Mouse (Mus musculus) liver, embryonic 12.5 days (tissue): ENCODE results near the gene Trim34a. TPM values are rescaled to one million over a fixed set of nuclear protein-coding genes. Genes with fewer than 3 reads are reported as not detected.
"Not testable (repeated sequence)": the region's sequence is repeated elsewhere in the genome, so short reads cannot be mapped to it uniquely, and the experiment has no call there.

Experiments
- ATAC-seq: fragments of 200-750 bp; cut with Nextera tagmentation; 2 replicates; pipeline ENCODE4 v1.8.0; 2017; ENCODE audit warnings: moderate number of reproducible peaks, mild to moderate bottlenecking, moderate library complexity
- H3K27ac ChIP-seq: fragments of 300-500 bp; sonication (generic); 2 replicates; pipeline ENCODE4 v1.5.1; 2016; ENCODE audit warnings: mild to moderate bottlenecking
- H3K27me3 ChIP-seq: fragments of 300-500 bp; sonication (generic); replicated peaks from 2 replicates; pipeline ENCODE4 v1.6.1; 2016; ENCODE audit warnings: mild to moderate bottlenecking, moderate library complexity
- H3K36me3 ChIP-seq: fragments of 300-500 bp; sonication (generic); 2 replicates; pipeline ENCODE4 v1.6.1; 2016; ENCODE audit warnings: mild to moderate bottlenecking, moderate library complexity
- H3K4me1 ChIP-seq: fragments of 300-500 bp; sonication (generic); 2 replicates; pipeline ENCODE4 v1.6.1; 2016
- H3K4me2 ChIP-seq: fragments of 300-500 bp; sonication (generic); 2 replicates; pipeline ENCODE4 v1.6.1; 2016; ENCODE audit warnings: mild to moderate bottlenecking, moderate library complexity
- H3K4me3 ChIP-seq: fragments of 300-500 bp; sonication (generic); 2 replicates; pipeline ENCODE4 v1.5.1; 2016; ENCODE audit warnings: mild to moderate bottlenecking, moderate library complexity
- H3K9ac ChIP-seq: fragments of 300-500 bp; sonication (generic); 2 replicates; pipeline ENCODE4 v1.6.1; 2016; ENCODE audit warnings: mild to moderate bottlenecking, moderate library complexity
- H3K9me3 ChIP-seq: fragments of 300-500 bp; sonication (generic); replicated peaks from 2 replicates; pipeline ENCODE4 v1.6.1; 2016; ENCODE audit warnings: mild to moderate bottlenecking, moderate library complexity
- WGBS: fragments of 180-500 bp; shearing (Covaris S2); methylation state at CpG from one replicate; pipeline ENCODE4 v1.1.7; 2016; ENCODE audit not compliant: insufficient replicate concordance; 5-methylcytosine and 5-hydroxymethylcytosine counted together
- polyA plus RNA-seq: library from polyadenylated mRNA; unstranded; fragments of >200 nt; fragmentation: Nextera tagmentation; extraction: Ambion mirVana; gene quantifications from 2 replicates; pipeline ENCODE4 v1.2.1, GENCODE M21; 2016

Gene Trim34a
- polyA plus RNA-seq, 1 experiment from 2014 or later, result 1.7 TPM

DNA sequence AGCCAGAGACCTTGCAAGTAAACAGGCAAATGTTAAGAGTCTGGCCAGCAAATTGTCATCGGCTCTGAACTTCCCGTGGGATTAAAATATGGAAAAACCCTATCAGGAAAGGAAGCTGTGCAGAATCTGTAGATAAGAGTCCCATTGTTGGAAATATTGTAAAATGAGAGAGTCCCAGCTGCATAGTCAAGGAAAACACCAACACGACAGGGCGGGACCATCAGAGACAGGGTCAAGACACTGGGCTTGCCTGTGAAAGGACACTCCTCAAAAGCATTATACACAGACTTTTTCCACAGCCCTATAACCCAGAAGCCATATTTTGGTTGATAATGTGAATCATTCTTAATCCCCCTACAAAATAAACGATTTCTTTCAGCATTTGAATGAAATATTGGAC, 21.1 kb downstream of the Trim34a start:
- not testable (repeated sequence) for H3K4me1 ChIP-seq, H3K27me3 ChIP-seq, ATAC-seq, H3K4me3 ChIP-seq, H3K9ac ChIP-seq, H3K4me2 ChIP-seq, H3K9me3 ChIP-seq, H3K27ac ChIP-seq, H3K36me3 ChIP-seq
- WGBS, result 52% methylated on average over 4 of the region's 5 CpGs

GRCm38 (mm10) chr7:104279361-104279760, 35.1 kb downstream of the Trim34a start:
- not testable (repeated sequence) for H3K4me2 ChIP-seq, ATAC-seq, H3K27ac ChIP-seq, H3K27me3 ChIP-seq, H3K9me3 ChIP-seq, H3K36me3 ChIP-seq, H3K9ac ChIP-seq, H3K4me1 ChIP-seq, H3K4me3 ChIP-seq
- WGBS, result 53% methylated on average over 3 of the region's 3 CpGs

GRCm38 (mm10) chr7:104287576-104288443, 43.6 kb downstream of the Trim34a start, which contains the start of gene Trim5:
Gene Trim5, minus strand, starts transcription at chr7:104288094.
- peak within 1 kb of the TSS; percentile 56 for H3K4me2 ChIP-seq
- not testable (repeated sequence) for H3K9me3 ChIP-seq, H3K27me3 ChIP-seq, H3K36me3 ChIP-seq, H3K27ac ChIP-seq, H3K4me1 ChIP-seq
- H3K4me3 ChIP-seq, result peak within 1 kb of the TSS; percentile 50
- H3K9ac ChIP-seq, result peak within 1 kb of the TSS; percentile 44; the same call in 1 of the 2 replicates
- peak; percentile 98 for ATAC-seq
- 28% methylated on average over 14 of the region's 14 CpGs for WGBS

DNA sequence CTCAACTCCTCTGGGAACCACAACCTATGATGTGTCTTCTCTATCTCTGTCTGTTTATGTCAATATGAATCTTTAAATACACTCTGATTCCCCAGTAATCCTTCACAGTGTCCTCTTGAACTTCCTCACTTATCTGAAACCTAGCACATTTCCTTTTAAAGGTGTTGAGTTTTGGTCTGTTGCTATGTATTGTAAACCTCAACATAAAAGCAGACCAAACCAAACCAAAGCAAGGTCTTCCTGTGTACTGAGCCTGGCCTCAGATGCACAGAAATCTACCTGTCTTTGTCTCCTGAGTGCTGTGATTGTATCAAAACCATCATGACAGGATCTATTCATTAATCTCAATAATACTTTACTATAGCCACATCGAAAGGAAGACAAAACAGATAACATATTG, 46.4 kb downstream of the Trim34a start:
- no peak for ATAC-seq
- no peaks in the 10 kb centered on the region for H3K36me3 ChIP-seq
- H3K27me3 ChIP-seq, result no peaks in the 10 kb centered on the region
- no peak overlapping the region for H3K4me2 ChIP-seq
- 70% methylated on average over 1 of the region's 1 CpGs for WGBS
- H3K9me3 ChIP-seq, result no peaks in the 10 kb centered on the region
- H3K4me1 ChIP-seq, result no peaks in the 10 kb centered on the region
- H3K9ac ChIP-seq, result no peak overlapping the region
- no peak overlapping the region for H3K4me3 ChIP-seq
- H3K27ac ChIP-seq, result no peak overlapping the region

DNA sequence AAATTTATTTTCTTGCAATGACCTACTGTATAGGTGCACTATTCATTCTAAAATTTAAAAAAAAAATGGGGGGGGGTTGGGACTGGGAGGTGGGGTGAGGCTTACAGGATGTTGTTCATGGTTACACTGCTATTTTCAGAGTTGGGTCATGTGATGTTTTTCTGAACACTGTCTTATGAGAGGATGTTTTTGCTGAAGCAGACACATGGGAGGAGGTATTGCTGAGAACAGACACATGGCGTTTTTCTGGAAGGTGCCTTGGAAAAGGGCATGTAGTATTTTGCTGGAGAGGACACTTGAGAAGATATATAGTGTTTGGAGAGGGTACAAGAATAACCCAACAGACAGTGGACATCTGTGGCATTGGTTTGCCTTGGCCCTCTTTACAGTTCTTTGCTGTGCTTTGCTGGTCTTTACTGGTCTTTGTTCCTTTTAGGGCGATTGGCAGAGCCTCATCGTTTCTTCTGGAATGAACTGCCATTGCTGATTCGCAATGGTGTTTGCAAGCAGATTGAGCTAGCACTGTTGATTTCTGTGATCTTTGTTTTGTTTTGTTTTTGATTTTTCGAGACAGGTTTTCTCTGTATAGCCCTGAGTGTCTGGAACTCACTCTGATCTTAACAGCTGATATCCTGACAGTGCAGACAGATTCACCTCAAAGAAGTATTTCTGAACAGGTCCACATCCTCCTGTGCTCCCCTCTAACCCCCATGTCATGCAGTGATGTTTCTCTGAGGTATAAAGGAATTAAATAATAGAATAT, 47.6 kb downstream of the Trim34a start:
- ATAC-seq, result no peak
- Histone ChIP-seq H3K9me3 (no peaks in the 10 kb centered on the region), H3K9ac (no peak overlapping the region), H3K27ac (no peak overlapping the region), H3K4me3 (no peak overlapping the region), H3K4me2 (no peak overlapping the region), H3K36me3 (no peaks in the 10 kb centered on the region), H3K27me3 (no peaks in the 10 kb centered on the region), H3K4me1 (no peaks in the 10 kb centered on the region)
- 62% methylated on average over 5 of the region's 5 CpGs for WGBS

Other genes starting within 250 kb of the Trim34a start
- gene Olfr638, start 245.7 kb upstream of the Trim34a start, polyA plus RNA-seq, result not detected in 2 replicates
- gene Olfr639, start 227.2 kb upstream of the Trim34a start, polyA plus RNA-seq, result not detected in 2 replicates
- not detected in 2 replicates for gene Olfr640, start 218.9 kb upstream of the Trim34a start, polyA plus RNA-seq
- gene Olfr641, start 209.0 kb upstream of the Trim34a start, polyA plus RNA-seq, result not detected in 2 replicates
- gene Olfr642, start 191.8 kb upstream of the Trim34a start, polyA plus RNA-seq, result not detected in 2 replicates
- not detected in 2 replicates for gene 4930516K23Rik, start 183.0 kb upstream of the Trim34a start, polyA plus RNA-seq
- not detected in 2 replicates for gene Olfr644, start 172.6 kb upstream of the Trim34a start, polyA plus RNA-seq
- not detected in 2 replicates for gene Olfr645, start 159.0 kb upstream of the Trim34a start, polyA plus RNA-seq
- not detected in 2 replicates for gene Olfr646, start 139.6 kb upstream of the Trim34a start, polyA plus RNA-seq
- gene Ubqln5, start 114.6 kb upstream of the Trim34a start, polyA plus RNA-seq, result not detected in 2 replicates
- gene Olfr643, start 107.1 kb upstream of the Trim34a start, polyA plus RNA-seq, result not detected in 2 replicates
- not detected in 2 replicates for gene Ubqln3, start 101.2 kb upstream of the Trim34a start, polyA plus RNA-seq
- gene Ubqlnl, start 93.9 kb upstream of the Trim34a start, polyA plus RNA-seq, result not detected in 2 replicates
- gene Olfm5, start 79.6 kb upstream of the Trim34a start, polyA plus RNA-seq, result not detected in 2 replicates
- gene Olfr648, start 61.1 kb upstream of the Trim34a start, polyA plus RNA-seq, result 0.05 and 0.11 TPM in 2 replicates
- not detected in 2 replicates for gene Olfr649, start 48.5 kb upstream of the Trim34a start, polyA plus RNA-seq
- 1.6 and 1.7 TPM in 2 replicates for gene Trim6, start 25.7 kb upstream of the Trim34a start, polyA plus RNA-seq
- gene Trim5, start 43.6 kb downstream of the Trim34a start, polyA plus RNA-seq, result 0.33 and 0.38 TPM in 2 replicates
- gene Trim12a, start 71.0 kb downstream of the Trim34a start, polyA plus RNA-seq, result 3.2 and 4.3 TPM in 2 replicates
- gene Trim34b, start 85.0 kb downstream of the Trim34a start, polyA plus RNA-seq, result not detected in 2 replicates
- 1.2 and 1.4 TPM in 2 replicates for gene Trim12c, start 108.9 kb downstream of the Trim34a start, polyA plus RNA-seq
- 0.11 TPM in 1 of 2 replicates, not detected in the other for gene Trim30b, start 125.4 kb downstream of the Trim34a start, polyA plus RNA-seq
- gene Trim30c, start 156.4 kb downstream of the Trim34a start, polyA plus RNA-seq, result 0.14 and 0.20 TPM in 2 replicates
- gene Trim30a, start 220.7 kb downstream of the Trim34a start, polyA plus RNA-seq, result 1.2 and 1.3 TPM in 2 replicates